Mouse (Mus musculus): Measurements from ENCODE around the gene Lpo. TPM values are rescaled to one million over a fixed set of nuclear protein-coding genes. Genes with fewer than 3 reads are reported as not detected.

The Lpo gene
- polyA plus RNA-seq, 1 experiment = 0.50 TPM

DNA sequence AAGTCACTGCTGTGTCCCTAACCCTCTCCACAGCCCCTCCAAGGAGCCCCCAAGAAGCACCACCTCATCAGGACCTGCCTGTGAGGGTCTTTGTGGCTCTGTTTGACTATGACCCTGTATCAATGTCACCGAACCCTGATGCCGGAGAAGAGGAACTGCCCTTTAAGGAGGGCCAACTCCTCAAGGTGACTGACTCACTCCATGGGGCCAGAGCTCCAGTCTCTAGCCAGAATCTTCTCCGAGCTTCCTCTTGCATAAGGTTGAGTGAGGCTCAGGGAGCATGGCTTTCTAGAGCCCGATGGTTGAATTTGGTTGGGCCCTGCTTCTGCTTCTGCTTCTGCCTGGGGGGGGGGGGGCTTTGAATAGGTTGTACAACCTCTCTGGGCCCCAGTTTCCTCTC, 48.7 kb downstream of the Lpo start:
- Histone ChIP-seq H3K4me1 (ENCODE audit: control insufficient read depth, insufficient read depth, low read length) (no peaks in the 10 kb centered on the region), H3K27me3 (replicated peaks; ENCODE audit: control insufficient read depth, insufficient read depth, low read length) (no peaks in the 10 kb centered on the region), H3K36me3 (ENCODE audit: control insufficient read depth, insufficient read depth, low read length) (no peaks in the 10 kb centered on the region), H3K27ac (ENCODE audit: insufficient read depth, low read depth, low read length) (no peak overlapping the region), H3K4me3 (ENCODE audit: insufficient read depth, low read depth, low read length) (no peak overlapping the region)
- WGBS = 82% methylated on average over 4 of the region's 4 CpGs
- DNase-seq = no peak
- TF ChIP-seq POLR2A (IDR thresholded peaks at IDR 0.05; ENCODE audit: low read depth, low read length) (no peak), CTCF (conservative IDR thresholded peaks at IDR 0.05; ENCODE audit: insufficient read depth, insufficient read length, low read depth, low read length) (no peak)

DNA sequence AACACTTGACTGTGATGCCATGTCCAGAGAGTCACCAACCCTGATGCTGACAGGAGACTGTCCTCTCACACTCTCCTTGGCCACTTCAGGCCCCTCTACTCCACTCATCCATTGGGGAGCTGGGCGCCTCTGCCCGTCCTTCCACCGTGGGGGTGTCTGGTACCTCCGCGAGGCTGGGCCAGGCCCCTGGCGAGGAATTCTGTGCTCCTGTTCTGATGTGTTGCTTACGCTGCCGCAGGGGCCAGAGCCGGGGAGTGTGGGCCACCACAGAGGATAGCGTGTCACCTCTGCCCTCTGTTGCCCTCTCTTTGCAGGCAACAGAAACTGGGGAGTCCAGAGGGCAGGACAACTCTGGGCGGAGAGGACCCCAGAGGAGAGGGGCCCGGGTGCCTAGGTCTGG, 49.2 kb downstream of the Lpo start:
- Histone ChIP-seq H3K27me3 (replicated peaks; ENCODE audit: control insufficient read depth, insufficient read depth, low read length) (no peaks in the 10 kb centered on the region), H3K27ac (ENCODE audit: insufficient read depth, low read depth, low read length) (no peak overlapping the region), H3K36me3 (ENCODE audit: control insufficient read depth, insufficient read depth, low read length) (no peaks in the 10 kb centered on the region), H3K4me3 (ENCODE audit: insufficient read depth, low read depth, low read length) (peak overlapping the region; percentile 49; the same call in 1 of the 2 replicates), H3K4me1 (ENCODE audit: control insufficient read depth, insufficient read depth, low read length) (no peaks in the 10 kb centered on the region)
- 44% methylated on average over 12 of the region's 12 CpGs for WGBS
- DNase-seq = no peak
- TF ChIP-seq POLR2A (IDR thresholded peaks at IDR 0.05; ENCODE audit: low read depth, low read length) (no peak), CTCF (conservative IDR thresholded peaks at IDR 0.05; ENCODE audit: insufficient read depth, insufficient read length, low read depth, low read length) (no peak)

DNA sequence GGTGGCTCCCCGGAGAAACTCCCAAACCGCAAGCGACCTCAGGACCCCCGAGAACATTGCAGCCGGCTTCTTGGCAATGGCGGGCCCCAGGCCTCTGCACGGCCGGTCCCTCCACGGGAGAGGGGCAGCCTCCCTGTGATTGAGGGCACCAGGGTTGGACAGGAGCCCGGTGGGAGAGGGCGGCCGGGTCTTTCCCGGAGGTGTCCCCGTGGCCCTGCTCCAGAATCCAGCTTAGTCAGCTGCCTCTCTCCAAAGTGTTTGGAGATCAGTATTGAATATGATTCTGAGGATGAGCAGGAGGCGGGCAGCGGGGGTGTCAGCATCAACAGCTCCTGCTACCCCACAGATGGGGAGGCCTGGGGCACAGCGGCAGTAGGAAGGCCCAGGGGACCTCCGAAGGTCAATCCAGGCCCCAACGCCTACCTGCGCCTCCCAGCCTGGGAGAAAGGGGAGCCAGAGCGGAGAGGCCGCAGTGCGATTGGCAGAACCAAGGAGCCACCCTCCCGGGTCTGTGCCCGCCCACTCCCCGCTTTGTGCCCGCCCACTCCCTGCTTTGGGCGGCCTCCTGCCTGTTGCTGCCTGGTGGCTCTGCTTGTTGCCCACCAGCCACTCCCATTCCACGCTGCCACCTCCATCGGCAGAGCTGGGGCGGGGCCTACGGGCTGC, 49.9 kb downstream of the Lpo start:
- TF ChIP-seq CTCF (conservative IDR thresholded peaks at IDR 0.05; ENCODE audit: insufficient read depth, insufficient read length, low read depth, low read length) (no peak), POLR2A (IDR thresholded peaks at IDR 0.05; ENCODE audit: low read depth, low read length) (peak; percentile 38)
- no peaks in the 10 kb centered on the region for H3K36me3 ChIP-seq (ENCODE audit: control insufficient read depth, insufficient read depth, low read length)
- H3K4me1 ChIP-seq (ENCODE audit: control insufficient read depth, insufficient read depth, low read length) = no peaks in the 10 kb centered on the region
- peak overlapping the region; percentile 49 for H3K4me3 ChIP-seq (ENCODE audit: insufficient read depth, low read depth, low read length)
- DNase-seq = peak; percentile 90
- WGBS = 4% methylated on average over 32 of the region's 32 CpGs
- no peaks in the 10 kb centered on the region for H3K27me3 ChIP-seq (replicated peaks; ENCODE audit: control insufficient read depth, insufficient read depth, low read length)
- peak overlapping the region; percentile 55 for H3K27ac ChIP-seq (ENCODE audit: insufficient read depth, low read depth, low read length)

DNA sequence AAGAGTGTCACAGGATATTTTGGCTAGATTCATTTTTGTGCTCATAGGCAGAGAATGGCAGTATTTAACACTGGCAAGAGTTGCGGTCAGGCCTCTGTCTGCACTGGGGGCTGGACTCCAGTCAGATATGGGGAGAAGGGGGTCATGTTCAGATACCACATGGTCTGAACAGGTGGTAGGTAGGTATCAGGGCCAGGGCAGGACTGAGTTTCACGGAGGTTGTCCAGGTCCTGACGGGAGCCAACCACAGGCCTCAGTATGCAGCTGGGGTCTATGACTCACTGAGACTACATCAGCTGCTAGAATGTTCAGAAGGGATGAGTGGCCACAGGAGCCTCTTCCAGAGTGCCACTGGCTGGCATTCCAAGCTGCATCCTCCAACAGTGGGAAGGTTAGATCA, 55.7 kb downstream of the Lpo start:
- no peak overlapping the region for H3K27ac ChIP-seq (ENCODE audit: insufficient read depth, low read depth, low read length)
- TF ChIP-seq CTCF (conservative IDR thresholded peaks at IDR 0.05; ENCODE audit: insufficient read depth, insufficient read length, low read depth, low read length) = no peak
- no peak for TF ChIP-seq POLR2A (IDR thresholded peaks at IDR 0.05; ENCODE audit: low read depth, low read length)
- H3K4me3 ChIP-seq (ENCODE audit: insufficient read depth, low read depth, low read length) = no peak overlapping the region
- WGBS = 88% methylated on average over 3 of the region's 3 CpGs
- no peak for DNase-seq
- H3K36me3 ChIP-seq (ENCODE audit: control insufficient read depth, insufficient read depth, low read length) = no peaks in the 10 kb centered on the region
- H3K27me3 ChIP-seq (replicated peaks; ENCODE audit: control insufficient read depth, insufficient read depth, low read length) = no peaks in the 10 kb centered on the region
- H3K4me1 ChIP-seq (ENCODE audit: control insufficient read depth, insufficient read depth, low read length) = no peaks in the 10 kb centered on the region

DNA sequence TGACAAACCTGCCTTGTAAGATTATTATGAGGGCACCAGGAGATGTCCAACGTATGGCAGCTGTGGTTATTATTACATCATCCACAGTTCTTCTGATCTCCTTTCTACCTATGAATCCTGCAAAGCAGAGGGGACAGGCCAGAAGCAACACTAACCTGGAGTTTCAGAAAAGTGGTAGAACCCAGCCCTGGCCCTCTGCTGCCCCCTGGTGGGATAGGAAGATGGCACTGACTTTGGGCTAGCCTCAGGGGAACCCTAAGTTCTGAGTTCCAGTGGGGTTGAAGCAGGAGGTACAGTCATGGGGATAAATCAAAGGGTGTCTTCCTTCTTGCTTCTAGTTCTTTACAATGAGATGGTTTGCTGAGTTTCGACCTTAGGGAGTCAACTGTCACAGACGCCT, 57.1 kb downstream of the Lpo start:
- TF ChIP-seq POLR2A (IDR thresholded peaks at IDR 0.05; ENCODE audit: low read depth, low read length) = no peak
- peak; percentile 92 for TF ChIP-seq CTCF (conservative IDR thresholded peaks at IDR 0.05; ENCODE audit: insufficient read depth, insufficient read length, low read depth, low read length)
- DNase-seq = peak; percentile 69
- 53% methylated on average over 3 of the region's 3 CpGs for WGBS
- Histone ChIP-seq H3K27ac (ENCODE audit: insufficient read depth, low read depth, low read length) (no peak overlapping the region), H3K4me1 (ENCODE audit: control insufficient read depth, insufficient read depth, low read length) (no peaks in the 10 kb centered on the region), H3K27me3 (replicated peaks; ENCODE audit: control insufficient read depth, insufficient read depth, low read length) (no peaks in the 10 kb centered on the region), H3K36me3 (ENCODE audit: control insufficient read depth, insufficient read depth, low read length) (no peaks in the 10 kb centered on the region), H3K4me3 (ENCODE audit: insufficient read depth, low read depth, low read length) (no peak overlapping the region)

DNA sequence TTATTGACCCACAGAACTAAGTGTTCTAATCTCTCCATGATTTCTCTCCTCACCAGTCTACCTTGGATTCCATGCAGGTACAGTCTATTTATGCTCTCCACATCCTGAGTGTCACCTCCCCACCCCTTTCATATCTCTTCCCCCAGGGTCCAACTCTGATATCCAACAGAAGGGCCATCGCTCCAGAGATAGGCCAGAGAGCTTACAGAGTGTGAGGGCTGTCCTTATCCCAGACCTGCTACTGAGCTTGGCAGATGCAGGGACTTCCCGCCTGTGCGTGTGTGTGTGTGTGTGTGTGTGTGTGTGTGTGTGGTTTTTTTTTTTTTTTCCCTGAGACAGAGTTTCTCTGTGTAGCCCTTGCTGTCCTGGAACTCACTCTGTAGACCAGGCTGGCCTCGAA, 59.3 kb downstream of the Lpo start:
- H3K27me3 ChIP-seq (replicated peaks; ENCODE audit: control insufficient read depth, insufficient read depth, low read length) = no peaks in the 10 kb centered on the region
- TF ChIP-seq CTCF (conservative IDR thresholded peaks at IDR 0.05; ENCODE audit: insufficient read depth, insufficient read length, low read depth, low read length) (no peak), POLR2A (IDR thresholded peaks at IDR 0.05; ENCODE audit: low read depth, low read length) (no peak)
- no peak overlapping the region for H3K27ac ChIP-seq (ENCODE audit: insufficient read depth, low read depth, low read length)
- H3K4me1 ChIP-seq (ENCODE audit: control insufficient read depth, insufficient read depth, low read length) = no peaks in the 10 kb centered on the region
- no peak for DNase-seq
- no peak overlapping the region for H3K4me3 ChIP-seq (ENCODE audit: insufficient read depth, low read depth, low read length)
- H3K36me3 ChIP-seq (ENCODE audit: control insufficient read depth, insufficient read depth, low read length) = no peaks in the 10 kb centered on the region
- 86% methylated on average over 4 of the region's 4 CpGs for WGBS

DNA sequence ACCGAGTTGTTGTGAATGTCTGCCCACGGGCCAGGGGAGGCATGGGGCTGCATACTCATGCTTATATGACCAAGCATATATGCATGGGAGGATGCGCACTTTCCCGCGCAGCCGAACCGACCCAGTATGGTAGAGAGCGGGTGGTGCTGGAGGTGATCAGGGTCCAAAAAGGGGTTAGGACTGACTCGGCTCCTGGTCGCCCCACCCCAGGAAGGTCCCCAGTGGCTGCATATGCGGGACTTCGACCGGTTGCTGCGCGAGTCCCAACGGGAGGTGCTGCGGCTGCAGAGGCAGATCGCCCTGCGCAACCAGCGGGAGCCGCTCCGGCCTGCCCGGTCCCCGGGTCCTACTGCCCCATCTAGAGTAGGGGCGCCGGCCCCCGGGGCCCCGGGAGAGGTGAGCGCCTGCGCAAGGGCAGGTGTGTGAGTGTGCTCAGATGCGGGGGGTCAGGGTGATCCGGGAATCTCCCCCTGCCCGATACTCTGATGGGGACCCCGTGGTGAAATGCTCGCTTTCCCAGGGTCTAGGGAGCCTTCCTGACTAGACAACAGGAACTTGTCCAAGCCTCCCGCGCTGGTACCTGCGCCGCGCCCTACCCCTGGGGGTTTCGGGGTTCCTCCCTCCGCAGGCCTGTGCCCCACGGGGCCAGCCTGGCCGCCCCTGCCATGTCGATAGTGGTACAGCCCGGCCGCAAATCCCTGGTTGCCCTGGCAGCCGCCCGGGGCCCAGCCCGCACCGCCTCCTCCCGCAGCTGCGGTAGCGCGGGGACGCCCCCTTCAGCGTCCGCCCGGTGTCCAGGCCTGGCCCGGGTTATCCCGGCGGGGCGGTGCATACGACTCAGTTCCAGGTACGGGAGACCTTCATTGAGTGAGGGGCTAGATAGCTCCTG, 63.9 kb downstream of the Lpo start:
- TF ChIP-seq POLR2A (IDR thresholded peaks at IDR 0.05; ENCODE audit: low read depth, low read length) (no peak), CTCF (conservative IDR thresholded peaks at IDR 0.05; ENCODE audit: insufficient read depth, insufficient read length, low read depth, low read length) (no peak)
- Histone ChIP-seq H3K4me3 (ENCODE audit: insufficient read depth, low read depth, low read length) (peak overlapping the region; percentile 43), H3K27me3 (replicated peaks; ENCODE audit: control insufficient read depth, insufficient read depth, low read length) (no peaks in the 10 kb centered on the region), H3K36me3 (ENCODE audit: control insufficient read depth, insufficient read depth, low read length) (no peaks in the 10 kb centered on the region), H3K27ac (ENCODE audit: insufficient read depth, low read depth, low read length) (no peak overlapping the region), H3K4me1 (ENCODE audit: control insufficient read depth, insufficient read depth, low read length) (no peaks in the 10 kb centered on the region)
- WGBS = 2% methylated on average over 65 of the region's 65 CpGs
- DNase-seq = no peak
